Mouse (Mus musculus): ENCODE measurements around the gene Msi1. TPM values are rescaled to one million over a fixed set of nuclear protein-coding genes. Genes with fewer than 3 reads are reported as not detected.

Gene Msi1
- polyA plus RNA-seq, 1 experiment from 2014 or later, result 4.1 TPM

- Histone ChIP-seq H3K27ac (replicated peaks) (no peak overlapping the region), H3K4me1 (peaks cover 29% of the 10 kb centered on the region), H3K4me3 (no peak overlapping the region), H3K27me3 (replicated peaks) (no peaks in the 10 kb centered on the region), H3K4me2 (no peak overlapping the region), H3K36me3 (peaks cover 43% of the 10 kb centered on the region), H3K9ac (no peak overlapping the region), H3K9me3 (no peaks in the 10 kb centered on the region)
- no peak for ATAC-seq (ENCODE audit: extremely low read depth, insufficient number of reproducible peaks, low FRiP score, low TSS enrichment)
- 76% methylated on average over 3 of the region's 3 CpGs for WGBS
Measured at GRCm38 (mm10) chr5:115449247-115449646, 19.8 kb downstream of the Msi1 start.

DNA sequence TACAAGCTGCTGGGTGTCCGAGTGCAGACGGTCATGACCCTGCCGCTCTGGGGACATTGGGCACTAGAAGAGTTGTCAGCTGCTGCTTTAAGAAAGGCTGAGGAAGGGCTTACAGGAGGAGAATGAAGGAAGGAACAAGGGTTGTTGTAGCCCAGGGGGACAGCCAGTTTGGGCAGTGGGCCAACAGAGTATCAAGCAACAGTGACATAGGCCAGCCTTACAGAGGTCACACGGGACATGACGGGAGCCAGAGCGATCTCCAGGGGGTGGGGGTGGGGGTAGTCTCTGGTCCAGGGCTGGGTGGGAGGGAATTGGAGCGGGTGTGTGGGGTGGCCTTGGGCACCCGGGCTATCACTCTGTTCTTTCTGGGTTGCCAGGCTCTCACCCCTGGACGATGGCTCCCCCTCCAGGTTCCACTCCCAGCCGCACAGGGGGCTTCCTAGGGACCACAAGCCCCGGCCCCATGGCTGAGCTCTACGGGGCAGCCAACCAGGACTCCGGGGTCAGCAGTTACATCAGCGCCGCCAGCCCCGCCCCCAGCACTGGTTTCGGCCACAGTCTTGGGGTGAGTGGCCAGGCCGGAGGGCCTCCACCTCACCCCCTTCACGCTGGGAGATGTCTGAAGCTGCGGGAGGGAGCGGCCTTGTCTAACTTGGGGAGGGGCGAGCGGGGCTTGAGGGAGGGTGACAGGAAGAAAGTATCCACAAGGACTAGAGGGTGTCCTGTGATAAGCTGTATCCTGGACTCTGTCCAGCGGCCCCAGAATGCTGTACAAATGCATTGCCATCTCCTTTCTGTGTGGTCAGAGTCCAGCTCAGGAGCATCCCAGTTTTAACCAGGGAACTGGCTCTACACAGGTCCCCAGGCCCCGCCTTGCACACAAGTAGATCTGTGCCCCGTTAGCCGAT lies 21.3 kb downstream of the Msi1 start:
- Histone ChIP-seq H3K27ac (replicated peaks) (peak overlapping the region; percentile 24; the same call in 1 of the 2 replicates), H3K4me1 (peaks cover 29% of the 10 kb centered on the region), H3K9ac (peak overlapping the region; percentile 20), H3K36me3 (peaks cover 33% of the 10 kb centered on the region), H3K27me3 (replicated peaks) (no peaks in the 10 kb centered on the region), H3K9me3 (no peaks in the 10 kb centered on the region), H3K4me2 (peak overlapping the region; percentile 49), H3K4me3 (no peak overlapping the region)
- ATAC-seq (ENCODE audit: extremely low read depth, insufficient number of reproducible peaks, low FRiP score, low TSS enrichment), result peak; percentile 33; the same call in 1 of the 2 replicates
- 61% methylated on average over 27 of the region's 27 CpGs for WGBS

DNA sequence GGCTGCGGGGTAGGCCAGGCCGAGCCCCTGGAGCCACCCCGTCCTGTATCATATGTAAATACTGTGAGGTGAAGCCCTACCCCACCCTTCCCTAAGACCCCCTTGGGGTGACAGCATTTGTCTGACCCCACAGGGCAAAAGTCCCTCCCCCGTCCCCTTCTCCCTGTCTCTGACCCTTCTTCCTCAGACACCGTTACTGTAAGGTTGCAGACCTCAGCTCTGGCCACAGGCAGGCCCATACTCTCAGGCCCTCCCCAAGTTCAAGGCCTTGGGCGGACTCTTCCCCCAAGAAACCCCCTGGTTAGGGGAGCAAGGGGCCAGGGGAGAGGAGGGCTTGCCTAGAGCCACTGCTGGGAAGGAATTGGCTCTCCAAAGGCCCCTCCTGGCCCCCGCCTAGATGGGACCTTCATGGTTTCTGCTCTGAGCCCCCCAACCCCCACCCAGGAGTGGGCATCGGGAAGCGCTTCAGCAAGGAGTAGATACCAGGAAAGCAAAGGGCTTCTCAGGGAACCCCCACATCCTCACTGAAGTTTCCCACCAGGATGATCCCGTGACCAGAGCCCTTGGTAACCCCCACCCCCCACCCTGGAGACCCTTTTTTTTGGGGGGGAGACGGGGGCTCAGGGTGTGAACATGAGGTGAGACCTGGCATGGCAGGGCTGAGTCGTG lies 25.2 kb downstream of the Msi1 start:
- H3K9ac ChIP-seq, result 0 out of 2 replicates have a peak overlapping the region, but pooled peaks have one; percentile 47
- 0 out of 2 replicates have a peak, but pooled peaks cover 3% of the 10 kb centered on the region for H3K27me3 ChIP-seq (replicated peaks)
- no peak overlapping the region for H3K4me2 ChIP-seq
- peaks cover 26% of the 10 kb centered on the region for H3K4me1 ChIP-seq
- 79% methylated on average over 12 of the region's 12 CpGs for WGBS
- H3K4me3 ChIP-seq, result no peak overlapping the region
- H3K27ac ChIP-seq (replicated peaks), result no peak overlapping the region
- ATAC-seq (ENCODE audit: extremely low read depth, insufficient number of reproducible peaks, low FRiP score, low TSS enrichment), result no peak
- H3K9me3 ChIP-seq, result no peaks in the 10 kb centered on the region
- peaks cover 15% of the 10 kb centered on the region for H3K36me3 ChIP-seq

GRCm38 (mm10) chr5:115455838-115456237 lies 26.4 kb downstream of the Msi1 start:
- WGBS, result 79% methylated on average over 7 of the region's 7 CpGs
- H3K27ac ChIP-seq (replicated peaks), result no peak overlapping the region
- H3K4me2 ChIP-seq, result no peak overlapping the region
- H3K36me3 ChIP-seq, result peaks cover 15% of the 10 kb centered on the region
- H3K27me3 ChIP-seq (replicated peaks), result 0 out of 2 replicates have a peak, but pooled peaks cover 3% of the 10 kb centered on the region
- H3K4me3 ChIP-seq, result no peak overlapping the region
- no peak for ATAC-seq (ENCODE audit: extremely low read depth, insufficient number of reproducible peaks, low FRiP score, low TSS enrichment)
- H3K9me3 ChIP-seq, result no peaks in the 10 kb centered on the region
- H3K4me1 ChIP-seq, result peaks cover 14% of the 10 kb centered on the region
- H3K9ac ChIP-seq, result no peak overlapping the region

- H3K9ac ChIP-seq, result no peak overlapping the region
- H3K4me3 ChIP-seq, result no peak overlapping the region
- ATAC-seq (ENCODE audit: extremely low read depth, insufficient number of reproducible peaks, low FRiP score, low TSS enrichment), result no peak
- H3K36me3 ChIP-seq, result 0 out of 2 replicates have a peak, but pooled peaks cover 4% of the 10 kb centered on the region
- H3K4me1 ChIP-seq, result peaks cover 2% of the 10 kb centered on the region
- no peak overlapping the region for H3K27ac ChIP-seq (replicated peaks)
- 60% methylated on average over 13 of the region's 13 CpGs for WGBS
- no peak overlapping the region for H3K4me2 ChIP-seq
- 0 out of 2 replicates have a peak, but pooled peaks cover 3% of the 10 kb centered on the region for H3K27me3 ChIP-seq (replicated peaks)
- no peaks in the 10 kb centered on the region for H3K9me3 ChIP-seq
Measured at GRCm38 (mm10) chr5:115458918-115459317, 29.5 kb downstream of the Msi1 start.

DNA sequence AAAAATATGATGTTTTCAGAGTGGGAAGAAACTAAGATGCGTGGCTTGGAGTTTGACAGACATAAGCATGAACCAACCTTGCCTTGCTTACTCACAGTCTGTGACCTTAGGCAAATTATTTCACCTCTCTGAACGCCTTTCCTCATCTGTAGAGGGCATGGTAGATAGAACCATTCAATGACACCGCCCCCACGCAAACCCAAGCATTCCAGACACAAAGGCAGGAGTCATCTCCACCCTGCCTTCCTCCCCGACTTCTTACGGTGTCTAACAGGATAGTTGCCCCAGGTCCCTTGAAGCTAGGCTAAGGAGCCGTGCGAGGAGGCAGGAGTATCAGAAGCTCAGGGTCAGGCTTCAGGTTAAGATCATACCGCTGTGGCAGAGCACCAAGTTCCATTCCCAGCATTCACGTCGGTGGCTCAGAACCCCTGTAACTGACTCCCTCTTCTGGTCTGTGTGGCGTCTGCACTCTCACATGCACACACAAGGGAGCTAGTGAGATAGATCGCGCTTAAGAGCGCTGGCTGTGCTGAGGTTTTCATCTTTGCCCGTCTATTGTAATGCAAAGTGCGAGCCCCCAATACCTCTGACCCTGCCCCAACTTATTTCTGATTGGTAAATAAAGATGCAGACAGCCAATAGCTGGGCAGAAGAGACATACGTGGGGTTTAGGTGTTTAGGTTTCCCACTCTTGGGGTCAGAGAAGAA lies 35.2 kb downstream of the Msi1 start:
- Histone ChIP-seq H3K27ac (replicated peaks) (no peak overlapping the region), H3K27me3 (replicated peaks) (no peaks in the 10 kb centered on the region), H3K36me3 (no peaks in the 10 kb centered on the region), H3K9ac (no peak overlapping the region), H3K4me2 (no peak overlapping the region), H3K9me3 (no peaks in the 10 kb centered on the region), H3K4me1 (peaks cover 5% of the 10 kb centered on the region; the same call in 1 of the 2 replicates), H3K4me3 (no peak overlapping the region)
- ATAC-seq (ENCODE audit: extremely low read depth, insufficient number of reproducible peaks, low FRiP score, low TSS enrichment), result no peak
- WGBS, result 76% methylated on average over 18 of the region's 18 CpGs

DNA sequence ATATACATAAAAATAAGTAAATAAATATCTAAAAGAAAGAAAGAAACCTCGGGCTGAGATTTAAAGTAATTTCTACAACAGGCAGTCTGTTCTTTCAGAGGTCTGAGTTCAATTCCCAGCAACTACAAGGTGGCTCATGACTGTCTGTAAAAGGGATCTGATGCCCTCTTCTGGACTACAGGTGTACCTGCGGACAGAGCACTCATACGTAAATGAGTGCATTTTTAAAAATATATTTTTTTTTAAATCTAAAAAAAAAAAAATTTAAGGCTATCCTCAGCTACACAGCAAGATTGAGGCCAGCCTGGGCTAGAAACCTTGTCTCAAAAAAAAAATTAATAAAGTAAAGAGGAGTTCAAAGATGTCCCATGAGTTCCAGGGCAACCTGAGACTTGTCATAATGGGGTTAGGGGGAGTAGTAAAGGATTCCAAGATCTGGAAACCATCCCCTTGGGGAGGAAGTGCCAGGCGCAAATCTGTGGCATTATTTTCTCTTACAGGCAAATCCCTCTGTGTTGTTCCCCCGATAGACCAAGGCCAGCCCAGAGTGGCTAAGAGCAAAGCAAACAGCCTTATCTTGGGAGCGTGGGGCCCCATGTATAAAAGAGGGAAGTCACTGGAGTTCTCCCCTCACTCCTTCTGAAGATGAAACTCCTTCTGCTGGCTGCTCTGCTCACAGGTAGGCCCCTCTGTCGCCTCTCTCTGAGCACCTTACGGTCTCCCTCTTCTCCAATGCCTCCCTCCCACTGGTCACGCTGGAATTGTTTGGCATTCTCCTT lies 36.4 kb downstream of the Msi1 start, which contains the start of gene Pla2g1b:
Gene Pla2g1b, plus strand, starts transcription at position 621 of the 779 bp plus-strand sequence.
- WGBS, result 32% methylated on average over 9 of the region's 9 CpGs
- Histone ChIP-seq H3K9me3 (no peaks in the 10 kb centered on the region), H3K9ac (no peak within 1 kb of the TSS), H3K27ac (replicated peaks) (no peak within 1 kb of the TSS; the same call in 1 of the 2 replicates), H3K27me3 (replicated peaks) (no peaks in the 10 kb centered on the region), H3K4me3 (no peak within 1 kb of the TSS), H3K4me1 (peaks cover 6% of the 10 kb centered on the region; the same call in 1 of the 2 replicates), H3K4me2 (no peak within 1 kb of the TSS), H3K36me3 (no peaks in the 10 kb centered on the region)
- ATAC-seq (ENCODE audit: extremely low read depth, insufficient number of reproducible peaks, low FRiP score, low TSS enrichment), result no peak

GRCm38 (mm10) chr5:115469791-115470190 lies 40.4 kb downstream of the Msi1 start:
- no peak overlapping the region for H3K4me3 ChIP-seq
- H3K9ac ChIP-seq, result no peak overlapping the region
- no peak overlapping the region for H3K4me2 ChIP-seq
- ATAC-seq (ENCODE audit: extremely low read depth, insufficient number of reproducible peaks, low FRiP score, low TSS enrichment), result no peak
- no peaks in the 10 kb centered on the region for H3K36me3 ChIP-seq
- H3K9me3 ChIP-seq, result no peaks in the 10 kb centered on the region
- H3K27me3 ChIP-seq (replicated peaks), result peaks cover 4% of the 10 kb centered on the region; the same call in 1 of the 2 replicates
- H3K27ac ChIP-seq (replicated peaks), result no peak overlapping the region
- 59% methylated on average over 6 of the region's 6 CpGs for WGBS
- peaks cover 14% of the 10 kb centered on the region; the same call in 1 of the 2 replicates for H3K4me1 ChIP-seq

- peaks cover 5% of the 10 kb centered on the region; the same call in 1 of the 2 replicates for H3K27me3 ChIP-seq (replicated peaks)
- H3K9ac ChIP-seq, result no peak overlapping the region
- no peak for ATAC-seq (ENCODE audit: extremely low read depth, insufficient number of reproducible peaks, low FRiP score, low TSS enrichment)
- WGBS, result 34% methylated on average over 20 of the region's 20 CpGs
- H3K9me3 ChIP-seq, result no peaks in the 10 kb centered on the region
- peak overlapping the region; percentile 39 for H3K4me2 ChIP-seq
- peaks cover 19% of the 10 kb centered on the region for H3K4me1 ChIP-seq
- H3K4me3 ChIP-seq, result no peak overlapping the region
- no peak overlapping the region for H3K27ac ChIP-seq (replicated peaks)
- H3K36me3 ChIP-seq, result no peaks in the 10 kb centered on the region
Measured at GRCm38 (mm10) chr5:115470766-115471531, 41.5 kb downstream of the Msi1 start.

- Histone ChIP-seq H3K27me3 (replicated peaks) (peaks cover 5% of the 10 kb centered on the region; the same call in 1 of the 2 replicates), H3K9ac (no peak overlapping the region), H3K4me1 (peaks cover 16% of the 10 kb centered on the region), H3K27ac (replicated peaks) (no peak overlapping the region), H3K4me2 (no peak overlapping the region), H3K4me3 (no peak overlapping the region), H3K9me3 (no peaks in the 10 kb centered on the region), H3K36me3 (peaks cover 8% of the 10 kb centered on the region; the same call in 1 of the 2 replicates)
- WGBS, result 70% methylated on average over 10 of the region's 10 CpGs
- ATAC-seq (ENCODE audit: extremely low read depth, insufficient number of reproducible peaks, low FRiP score, low TSS enrichment), result no peak
Measured at GRCm38 (mm10) chr5:115473191-115473590, 43.8 kb downstream of the Msi1 start.

Data from heart, embryonic 13.5 days (tissue).